Mouse (Mus musculus): ENCODE measurements around the gene Pkp4.

DNA sequence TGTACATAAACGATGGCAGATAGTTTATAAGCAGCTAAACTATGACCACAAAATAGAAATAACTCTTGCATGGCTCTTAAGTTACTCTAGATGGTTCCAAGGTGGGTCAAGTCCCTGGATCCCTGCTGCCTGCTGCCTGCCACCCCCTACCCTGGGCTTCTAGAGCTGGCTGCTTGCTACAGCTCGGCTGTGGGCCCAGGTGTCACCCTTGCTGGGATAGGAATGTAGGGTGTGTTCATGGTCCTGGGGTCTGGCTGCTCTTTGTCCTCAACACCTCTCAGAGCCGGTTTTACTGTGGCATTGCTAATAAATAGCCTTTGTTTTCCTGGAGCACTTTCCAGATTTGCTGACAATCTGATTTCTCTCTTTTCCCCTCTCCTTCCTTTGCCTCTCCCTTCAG is 189.4 kb downstream of the Pkp4 start:
- no peak for TF ChIP-seq CTCF (IDR thresholded peaks at IDR 0.05; ENCODE audit: low read depth)
- TF ChIP-seq EP300 (IDR thresholded peaks at IDR 0.05; ENCODE audit: low read depth): no peak

All from liver, postnatal 0 days (tissue).